Mouse (Mus musculus) CH12.LX (cell line): ENCODE data around the gene Ccnd3. TPM values are rescaled to one million over a fixed set of nuclear protein-coding genes. Genes with fewer than 3 reads are reported as not detected.
A peak's percentile ranks its signal among the peaks of the same experiment; 100 is the strongest.

Source experiments
- DNase-seq: peaks from one replicate; pipeline ENCODE4 v3.0.0-alpha.2; 2013; ENCODE audit errors: extremely low read depth
- H3K27ac ChIP-seq: 2 replicates; pipeline ENCODE4 v1.5.1; 2012; ENCODE audit warnings: low read depth, mild to moderate bottlenecking, control low read depth, moderate library complexity; ENCODE audit not compliant: insufficient read depth
- H3K27me3 ChIP-seq: replicated peaks from 2 replicates; pipeline ENCODE3; 2012; ENCODE audit warnings: inconsistent platforms
- H3K36me3 ChIP-seq, 2 experiments: replicated peaks in 1 of 2; 2 replicates each; pipeline versions ENCODE3 to v1.6.1; 2012; ENCODE audit warnings: inconsistent platforms in 1 of 2, low read length in 1 of 2, mild to moderate bottlenecking in 1 of 2, mixed read lengths in 1 of 2, moderate library complexity in 1 of 2; ENCODE audit not compliant: control insufficient read depth in 1 of 2, insufficient read depth in 1 of 2
- H3K4me1 ChIP-seq, 2 experiments: 2 replicates each; pipeline ENCODE4 v1.6.1; 2012; ENCODE audit warnings: inconsistent platforms in 1 of 2, moderate library complexity in 1 of 2; ENCODE audit not compliant: insufficient read depth in 2 of 2, control insufficient read depth in 1 of 2
- H3K4me2 ChIP-seq: 2 replicates; pipeline ENCODE4 v1.6.1; 2012; ENCODE audit warnings: low read depth, mild to moderate bottlenecking, control low read depth; ENCODE audit not compliant: poor library complexity, insufficient read depth, severe bottlenecking
- H3K4me3 ChIP-seq, 3 experiments: fragments of 150-350 bp in 1 of 3; sonication (generic) in 1 of 3; replicated peaks in 1 of 3; 2 replicates each; pipeline versions ENCODE3 to v1.5.1; 2011 to 2012; ENCODE audit warnings: low read depth in 2 of 3, low read length in 2 of 3, mild to moderate bottlenecking in 2 of 3, moderate library complexity in 2 of 3, control low read depth in 1 of 3, improper control_type of control experiment in 1 of 3, inconsistent platforms in 1 of 3, mixed read lengths in 1 of 3; ENCODE audit not compliant: poor library complexity in 1 of 3
- H3K79me2 ChIP-seq: replicated peaks from 2 replicates; pipeline ENCODE4 v1.6.1; 2012; ENCODE audit warnings: mild to moderate bottlenecking, moderate library complexity; ENCODE audit not compliant: control insufficient read depth, poor library complexity, insufficient read depth, severe bottlenecking; ENCODE audit errors: extremely low read depth
- H3K9ac ChIP-seq: 2 replicates; pipeline ENCODE4 v1.6.1; 2012; ENCODE audit warnings: low read depth, mild to moderate bottlenecking, control low read depth, moderate library complexity; ENCODE audit not compliant: insufficient read depth
- H3K9me3 ChIP-seq: replicated peaks from 2 replicates; pipeline ENCODE3; 2012; ENCODE audit warnings: low read length, inconsistent platforms, mixed read lengths
- CHD1 ChIP-seq: IDR thresholded peaks from 2 replicates; pipeline ENCODE4 v1.6.1; 2012; ENCODE audit warnings: low read depth, low read length, improper control_type of control experiment, inconsistent platforms
- CHD2 ChIP-seq: IDR thresholded peaks from 2 replicates; pipeline ENCODE4 v1.6.1; 2011; ENCODE audit warnings: low read length, improper control_type of control experiment
- CTCF ChIP-seq, 2 experiments: IDR thresholded peaks in 1 of 2; conservative IDR thresholded peaks in 1 of 2; 2 replicates each; pipeline ENCODE4 v1.5.1; 2011 to 2012; ENCODE audit warnings: low read depth in 2 of 2, low read length in 2 of 2, improper control_type of control experiment in 1 of 2, inconsistent platforms in 1 of 2, mild to moderate bottlenecking in 1 of 2, moderate library complexity in 1 of 2
- E2F4 ChIP-seq: IDR thresholded peaks from 2 replicates; pipeline ENCODE4 v1.6.1; 2011; ENCODE audit warnings: low read depth, low read length, improper control_type of control experiment; ENCODE audit not compliant: insufficient replicate concordance
- ELF1 ChIP-seq: IDR thresholded peaks from 2 replicates; pipeline ENCODE4 v1.6.1; 2014; ENCODE audit warnings: low read depth, mild to moderate bottlenecking, inconsistent platforms, low read length, improper control_type of control experiment
- IRF4 ChIP-seq: IDR thresholded peaks from 2 replicates; pipeline ENCODE4 v1.6.1; 2014; ENCODE audit warnings: low read depth, mild to moderate bottlenecking, inconsistent platforms, low read length, improper control_type of control experiment
- JUN ChIP-seq: IDR thresholded peaks from 2 replicates; pipeline ENCODE4 v1.6.1; 2011; ENCODE audit warnings: low read depth, mild to moderate bottlenecking, low read length, improper control_type of control experiment, moderate library complexity; ENCODE audit not compliant: insufficient read depth
- KAT2A ChIP-seq: IDR thresholded peaks from 2 replicates; pipeline ENCODE4 v1.6.1; 2012; ENCODE audit warnings: low read length, improper control_type of control experiment, inconsistent platforms; ENCODE audit not compliant: insufficient replicate concordance
- MAX ChIP-seq: IDR thresholded peaks from 2 replicates; pipeline ENCODE4 v1.6.1; 2011; ENCODE audit warnings: low read length, improper control_type of control experiment
- MEF2A ChIP-seq: IDR thresholded peaks from 2 replicates; pipeline ENCODE4 v1.6.1; 2014; ENCODE audit warnings: low read depth, mild to moderate bottlenecking, inconsistent platforms, low read length, improper control_type of control experiment, borderline replicate concordance
- MXI1 ChIP-seq: IDR thresholded peaks from 2 replicates; pipeline ENCODE4 v1.6.1; 2011; ENCODE audit warnings: mild to moderate bottlenecking, low read depth, low read length, improper control_type of control experiment
- PAX5 ChIP-seq: IDR thresholded peaks from 2 replicates; pipeline ENCODE4 v1.6.1; 2012; ENCODE audit warnings: low read length, inconsistent platforms, mixed read lengths
- POLR2A ChIP-seq: IDR thresholded peaks from 2 replicates; pipeline ENCODE4 v1.6.1; 2011; ENCODE audit warnings: low read depth, mild to moderate bottlenecking, improper control_type of control experiment, low read length
- POLR2AphosphoS2 ChIP-seq: IDR thresholded peaks from 2 replicates; pipeline ENCODE4 v1.6.1; 2011; ENCODE audit warnings: low read depth, low read length, improper control_type of control experiment
- SMC3 ChIP-seq: IDR thresholded peaks from 2 replicates; pipeline ENCODE4 v1.6.1; 2011; ENCODE audit warnings: low read depth, low read length, improper control_type of control experiment
- TBP ChIP-seq: conservative IDR thresholded peaks from 2 replicates; pipeline ENCODE4 v1.6.1; 2011; ENCODE audit warnings: low read depth, low read length, improper control_type of control experiment
- TCF12 ChIP-seq: IDR thresholded peaks from 2 replicates; pipeline ENCODE4 v1.6.1; 2014; ENCODE audit warnings: low read depth, mild to moderate bottlenecking, inconsistent platforms, low read length, improper control_type of control experiment
- USF1 ChIP-seq: IDR thresholded peaks from 2 replicates; pipeline ENCODE4 v1.6.1; 2014; ENCODE audit warnings: low read depth, mild to moderate bottlenecking, inconsistent platforms, low read length, improper control_type of control experiment
- USF2 ChIP-seq: conservative IDR thresholded peaks from 2 replicates; pipeline ENCODE4 v1.6.1; 2011; ENCODE audit warnings: low read depth, low read length, improper control_type of control experiment
- ZC3H11A ChIP-seq: IDR thresholded peaks from 2 replicates; pipeline ENCODE4 v1.6.1; 2012; ENCODE audit warnings: low read depth, mild to moderate bottlenecking, inconsistent platforms, low read length, improper control_type of control experiment
- ZKSCAN1 ChIP-seq: IDR thresholded peaks from 2 replicates; pipeline ENCODE4 v1.6.1; 2012; ENCODE audit warnings: low read depth, inconsistent platforms, low read length, improper control_type of control experiment, borderline replicate concordance
- ZMIZ1 ChIP-seq: IDR thresholded peaks from 2 replicates; pipeline ENCODE4 v1.6.1; 2012; ENCODE audit warnings: low read depth, mild to moderate bottlenecking, inconsistent platforms, low read length, improper control_type of control experiment
- dilution Hi-C: fragments of 300-500 bp; cut with MboI; formaldehyde crosslinking; loops from 2 replicates; pipeline ENCODE4 v1.14.3; 2020; ENCODE audit warnings: low sequenced_read_pairs; ENCODE audit not compliant: extremely low pct_unique_long_range_greater_than_20kb, extremely low pct_ligation_motif_present
- in situ Hi-C: fragments of 300-500 bp; cut with MboI; formaldehyde crosslinking; loops from 3 replicates; pipeline ENCODE4 v1.14.3; 2019; ENCODE audit warnings: low sequenced_read_pairs, low pct_ligation_motif_present, low pct_unique_long_range_greater_than_20kb, mixed read lengths
- polyA plus RNA-seq: library from polyadenylated mRNA; unstranded; fragments of >175 nt; gene quantifications from 2 replicates; pipeline ENCODE4 v1.2.1, GENCODE M21; 2012; ENCODE audit warnings: low read depth; ENCODE audit not compliant: insufficient read length
- total RNA-seq, 2 experiments: library from RNA; depleted of rRNA; stranded (reverse); fragments of 300-350 nt in 1 of 2; fragments of >200 nt in 1 of 2; gene quantifications; 2 replicates each; pipeline ENCODE4 v1.2.3; 2012 to 2014

Gene Ccnd3
- total and polyA plus RNA-seq, 3 experiments, result 30.6 to 121 (median 48.7) TPM

GRCm38 (mm10) chr17:47504228-47504627 lies 623 bp upstream of the Ccnd3 start:
- peaks cover 10% of the 10 kb centered on the region for H3K27me3 ChIP-seq
- H3K4me2 ChIP-seq, result no peak overlapping the region
- H3K9ac ChIP-seq, result no peak overlapping the region
- peaks cover 6 to 18% of the 10 kb centered on the region in 2 experiments for H3K36me3 ChIP-seq
- no peak overlapping the region for H3K4me3 ChIP-seq
- no peaks in the 10 kb centered on the region for H3K9me3 ChIP-seq
- peaks cover 0 to 56% of the 10 kb centered on the region in 2 experiments; a peak in 3 of 4 replicates for H3K4me1 ChIP-seq
- H3K79me2 ChIP-seq, result peaks cover 6% of the 10 kb centered on the region; the same call in 1 of the 2 replicates
- in situ Hi-C loops, result no loop called here
- DNase-seq, result no peak
- dilution Hi-C loops, result no loop called here
- TF ChIP-seq CTCF (conservative IDR thresholded peaks at IDR 0.05 in 1 of 2, IDR thresholded peaks at IDR 0.05 in 1 of 2; ENCODE audit: low read depth in 2 of 2, low read length in 2 of 2), result no peak
- no peak for TF ChIP-seq USF1
- TF ChIP-seq ZKSCAN1, result no peak
- TF ChIP-seq MXI1, result no peak
- no peak for TF ChIP-seq MAX
- no peak for TF ChIP-seq E2F4
- TF ChIP-seq MEF2A, result no peak
- TF ChIP-seq CHD1, result no peak
- no peak for TF ChIP-seq POLR2A
- TF ChIP-seq SMC3, result no peak
- TF ChIP-seq ZMIZ1, result no peak
- H3K27ac ChIP-seq, result no peak overlapping the region

- H3K27ac ChIP-seq, result no peak overlapping the region
- peaks cover 0 to 7% of the 10 kb centered on the region in 2 experiments for H3K36me3 ChIP-seq
- H3K4me3 ChIP-seq, result peak overlapping the region in 1 of 3 experiments; percentile 51
- H3K9ac ChIP-seq, result no peak overlapping the region
- TF ChIP-seq ZMIZ1 (no peak), IRF4 (no peak), ELF1 (no peak), KAT2A (no peak), CHD1 (no peak), MXI1 (no peak), ZKSCAN1 (peak; percentile 71)
- dilution Hi-C loops (no loop called here), in situ Hi-C loops (no loop called here)
- peak overlapping the region; percentile 72 for H3K4me2 ChIP-seq
- peaks cover 10% of the 10 kb centered on the region for H3K27me3 ChIP-seq
- H3K4me1 ChIP-seq, result peaks cover 3 to 61% of the 10 kb centered on the region in 2 experiments
- no peak for DNase-seq
- no peaks in the 10 kb centered on the region for H3K9me3 ChIP-seq
- peaks cover 6% of the 10 kb centered on the region; the same call in 1 of the 2 replicates for H3K79me2 ChIP-seq
These were observed 715 bp downstream of the Ccnd3 start for GRCm38 (mm10) chr17:47505566-47505965.

GRCm38 (mm10) chr17:47506042-47506441 lies 1.2 kb downstream of the Ccnd3 start:
- Histone ChIP-seq H3K27ac (no peak overlapping the region), H3K9ac (no peak overlapping the region), H3K4me3 (no peak overlapping the region), H3K4me2 (no peak overlapping the region), H3K79me2 (peaks cover 4% of the 10 kb centered on the region; the same call in 1 of the 2 replicates), H3K36me3 (peaks cover 0 to 3% of the 10 kb centered on the region in 2 experiments), H3K9me3 (no peaks in the 10 kb centered on the region), H3K27me3 (peaks cover 10% of the 10 kb centered on the region)
- DNase-seq, result no peak
- in situ Hi-C loops, result no loop called here
- TF ChIP-seq JUN (no peak), ZMIZ1 (no peak), USF2 (no peak), TBP (no peak), ZKSCAN1 (no peak), MAX (no peak), POLR2AphosphoS2 (no peak), PAX5 (no peak), POLR2A (no peak), CHD1 (no peak), ZC3H11A (no peak), TCF12 (no peak), CHD2 (no peak)
- TF ChIP-seq, all 38 proteins: peak for 0
- dilution Hi-C loops, result no loop called here
- H3K4me1 ChIP-seq, result peaks cover 3 to 60% of the 10 kb centered on the region in 2 experiments
